Mouse (Mus musculus) kidney, postnatal 4 days (tissue): ENCODE results near the gene Pttg1ip.

ENCODE experiments used
- DNase-seq, 2 experiments: peaks; one replicate each; pipeline ENCODE4 v3.0.0; 2021; ENCODE audit warnings: mixed read lengths in 2 of 2

Gene Pttg1ip

DNA sequence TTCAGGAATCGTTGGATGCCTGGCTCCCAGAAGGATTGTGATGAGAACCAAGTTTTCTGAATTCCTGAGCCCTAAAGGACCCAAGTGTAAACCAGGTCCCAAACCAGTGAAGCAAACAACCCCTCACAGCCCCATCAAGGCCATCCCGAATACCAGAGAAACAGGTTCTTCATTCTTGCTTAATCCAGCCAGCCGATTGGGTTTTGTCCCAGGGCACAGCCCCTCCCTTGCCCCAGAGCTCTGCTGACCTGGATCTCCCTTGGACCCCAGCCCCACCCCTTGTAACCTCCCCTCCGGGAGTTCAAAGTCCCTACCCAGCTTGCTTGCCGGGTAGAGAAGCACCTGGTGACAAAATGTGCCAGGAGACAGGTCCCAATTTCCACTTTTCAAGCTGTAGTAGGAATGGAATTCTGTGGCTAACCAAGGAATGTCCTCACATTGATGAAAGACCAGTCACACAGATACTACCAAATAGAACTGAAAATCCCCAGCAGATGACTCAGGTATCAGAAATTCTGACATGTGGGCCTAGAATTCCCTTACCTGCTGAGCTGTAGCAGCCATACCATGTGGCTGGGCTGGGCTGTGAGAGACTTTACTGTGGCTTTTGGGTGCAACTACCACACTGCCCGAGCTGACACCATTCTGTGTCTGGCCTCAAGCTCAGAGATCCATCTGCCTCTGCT is 11.4 kb upstream of the Pttg1ip start:
- DNase-seq = peak in 1 of 2 experiments; percentile 50

DNA sequence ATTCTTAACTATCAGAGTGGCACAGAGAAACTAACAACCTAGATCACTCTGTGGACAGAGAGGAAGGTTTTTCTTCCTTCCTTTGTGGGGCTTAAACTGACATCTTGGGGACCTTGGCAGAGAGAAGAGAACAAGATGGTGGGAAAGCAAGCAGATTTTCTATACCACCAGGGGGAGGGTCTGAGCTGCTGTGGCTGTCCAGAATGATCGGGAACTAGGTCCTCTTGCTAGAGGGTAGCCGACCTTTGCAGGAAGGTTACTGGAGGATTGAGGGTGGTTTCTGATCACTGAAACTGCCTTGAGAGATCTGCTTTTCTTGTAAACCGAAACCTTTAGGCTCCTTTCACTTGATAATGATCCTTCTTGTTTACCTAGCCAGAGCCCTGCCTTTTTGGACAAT is 9.3 kb upstream of the Pttg1ip start:
- peak in 1 of 2 experiments; percentile 32 for DNase-seq

DNA sequence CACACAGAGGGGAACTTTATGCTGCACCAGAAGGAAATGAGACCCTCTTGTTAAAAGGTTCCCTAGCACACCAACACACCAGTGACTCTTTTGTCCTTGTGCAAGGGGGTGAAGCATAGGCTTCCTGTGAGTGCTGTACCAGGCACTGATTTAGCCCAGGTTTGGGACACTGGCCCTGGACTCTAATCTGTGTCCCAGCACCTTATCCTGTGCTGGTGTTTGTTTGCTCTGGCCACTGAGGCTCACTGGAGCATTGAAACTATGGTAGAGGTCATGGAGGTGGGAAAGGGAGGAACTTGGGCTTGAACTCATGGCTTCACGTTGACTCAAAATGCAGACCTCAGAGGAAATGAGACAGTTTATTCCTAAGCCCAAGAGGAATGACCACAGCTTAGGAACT is 8.4 kb upstream of the Pttg1ip start:
- no peak for DNase-seq

DNA sequence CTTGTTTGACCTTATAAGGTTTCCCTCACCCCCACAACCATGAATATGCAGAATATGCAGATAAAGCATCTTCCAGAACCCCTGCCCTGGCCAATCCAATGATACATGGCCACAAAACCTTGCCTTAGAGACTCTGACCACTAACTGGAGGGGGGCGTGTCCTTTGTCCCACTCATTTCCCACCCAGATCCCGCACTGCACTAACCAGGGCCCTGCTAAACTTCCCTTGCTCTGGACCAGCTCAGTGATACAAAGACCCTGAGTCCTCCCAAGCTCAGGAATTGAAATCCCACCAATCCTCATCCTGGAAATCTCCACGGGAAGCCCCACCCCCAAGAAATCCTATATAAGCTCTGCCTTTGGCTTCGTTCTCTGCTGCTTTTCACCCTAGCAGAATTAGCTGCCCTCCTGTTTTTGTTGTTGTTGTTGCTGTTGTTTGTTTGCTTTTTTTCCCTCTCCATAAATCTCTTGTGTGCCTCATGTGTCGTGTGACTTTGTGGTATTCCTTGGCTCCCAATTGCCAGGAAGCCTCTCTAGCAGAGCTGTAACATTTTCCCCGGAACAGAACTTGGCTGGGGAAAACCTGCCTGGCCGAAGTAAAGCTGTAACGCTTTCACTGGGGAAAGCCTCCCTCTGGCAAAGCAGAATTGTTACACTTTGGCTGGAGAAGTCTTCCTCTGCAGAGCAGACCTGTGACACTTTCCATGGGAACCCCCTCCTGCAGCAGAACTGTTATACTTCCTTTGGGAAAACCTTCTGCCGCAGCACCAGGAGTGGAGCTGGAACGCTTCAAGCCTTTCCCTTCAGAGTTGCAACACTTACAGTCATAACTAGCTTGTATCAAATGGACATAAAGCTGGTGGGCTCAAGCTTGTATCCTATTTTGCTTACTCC is 1.2 kb upstream of the Pttg1ip start:
- DNase-seq = no peak

DNA sequence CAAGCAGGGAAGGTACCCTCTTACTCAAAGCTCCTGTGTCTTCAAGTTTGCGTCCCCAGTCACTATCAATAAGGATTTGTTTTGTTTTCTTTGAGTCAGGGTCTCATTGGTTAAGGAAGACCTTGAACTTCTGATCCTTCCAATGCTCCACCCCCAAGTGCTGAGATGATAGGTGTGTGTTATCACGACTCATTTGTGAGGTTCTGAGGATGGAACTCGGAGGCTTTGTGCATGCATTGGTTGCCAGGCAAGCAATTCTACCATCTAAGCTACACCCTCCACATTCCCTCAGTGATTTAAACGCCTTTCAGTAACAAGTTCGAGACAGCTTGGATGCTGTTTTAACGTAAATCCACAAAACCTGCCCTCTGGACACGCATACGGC is 505 bp upstream of the Pttg1ip start:
- no peak for DNase-seq

DNA sequence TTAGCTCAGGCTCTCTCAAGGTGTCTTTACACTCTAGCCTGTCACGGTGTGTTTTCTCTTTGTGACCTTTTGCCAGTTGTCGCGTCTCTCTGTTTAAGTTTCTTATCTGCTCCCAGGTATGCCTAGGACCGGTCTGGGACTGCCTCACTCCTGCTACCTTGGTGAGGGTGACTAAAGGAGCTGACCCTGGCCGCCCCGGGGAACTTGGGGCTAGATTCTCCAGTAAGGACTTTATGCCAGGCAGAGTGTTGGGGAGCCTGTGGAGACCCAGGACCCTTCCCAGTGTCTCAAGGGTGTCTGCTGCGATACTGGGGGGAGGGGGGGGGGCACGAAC is 732 bp downstream of the Pttg1ip start:
- no peak for DNase-seq

DNA sequence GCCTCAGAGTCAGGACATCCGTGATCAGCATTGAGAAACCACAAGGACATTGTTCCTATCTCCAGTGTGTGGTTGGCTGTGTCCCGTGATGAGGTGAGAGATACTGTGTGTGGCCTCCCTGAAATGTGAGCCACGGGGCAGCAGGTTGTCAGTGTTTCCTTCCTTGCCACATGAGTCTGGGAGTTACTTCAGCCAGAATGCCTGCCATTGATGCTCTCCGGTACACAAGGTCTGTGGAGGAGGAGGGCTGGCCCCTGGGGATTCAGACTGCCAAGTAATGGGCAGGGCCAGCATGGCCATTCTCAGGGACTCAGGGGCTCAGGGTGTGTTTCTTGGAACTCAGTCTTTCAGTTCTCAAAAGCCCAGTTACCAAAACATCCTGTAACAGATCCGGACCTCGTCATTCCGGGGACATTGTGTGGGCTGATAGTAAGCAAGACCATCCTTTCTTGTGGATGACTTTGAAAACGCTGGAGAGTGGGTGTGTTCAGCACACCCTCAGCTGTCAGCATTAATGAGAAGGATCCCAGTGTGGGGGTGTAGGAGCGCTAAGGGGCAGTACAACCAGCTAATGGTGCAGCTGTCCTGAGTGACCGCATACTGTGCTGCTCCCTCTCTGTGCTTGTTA is 2.4 kb downstream of the Pttg1ip start:
- DNase-seq = peak in 1 of 2 experiments; percentile 39

DNA sequence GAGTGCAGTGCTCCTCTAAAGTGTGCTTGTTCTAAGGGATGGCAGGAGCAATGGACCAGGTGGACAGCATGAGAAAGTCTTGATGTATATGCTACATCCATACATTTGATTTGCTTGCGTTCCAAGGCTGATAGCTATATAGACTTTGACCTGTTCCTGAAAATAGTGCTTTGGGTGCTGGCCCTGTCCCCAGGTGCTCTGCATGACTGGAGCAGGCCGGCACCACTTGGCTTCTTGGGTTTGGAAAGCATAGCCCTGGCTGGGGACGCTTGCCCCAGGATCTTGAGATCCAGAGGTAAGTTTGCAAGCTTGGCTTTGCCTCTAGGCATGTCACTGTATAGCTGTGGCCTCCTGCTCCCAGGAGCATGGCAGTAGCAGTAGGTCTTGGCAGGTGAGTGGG is 5.1 kb downstream of the Pttg1ip start:
- no peak for DNase-seq

DNA sequence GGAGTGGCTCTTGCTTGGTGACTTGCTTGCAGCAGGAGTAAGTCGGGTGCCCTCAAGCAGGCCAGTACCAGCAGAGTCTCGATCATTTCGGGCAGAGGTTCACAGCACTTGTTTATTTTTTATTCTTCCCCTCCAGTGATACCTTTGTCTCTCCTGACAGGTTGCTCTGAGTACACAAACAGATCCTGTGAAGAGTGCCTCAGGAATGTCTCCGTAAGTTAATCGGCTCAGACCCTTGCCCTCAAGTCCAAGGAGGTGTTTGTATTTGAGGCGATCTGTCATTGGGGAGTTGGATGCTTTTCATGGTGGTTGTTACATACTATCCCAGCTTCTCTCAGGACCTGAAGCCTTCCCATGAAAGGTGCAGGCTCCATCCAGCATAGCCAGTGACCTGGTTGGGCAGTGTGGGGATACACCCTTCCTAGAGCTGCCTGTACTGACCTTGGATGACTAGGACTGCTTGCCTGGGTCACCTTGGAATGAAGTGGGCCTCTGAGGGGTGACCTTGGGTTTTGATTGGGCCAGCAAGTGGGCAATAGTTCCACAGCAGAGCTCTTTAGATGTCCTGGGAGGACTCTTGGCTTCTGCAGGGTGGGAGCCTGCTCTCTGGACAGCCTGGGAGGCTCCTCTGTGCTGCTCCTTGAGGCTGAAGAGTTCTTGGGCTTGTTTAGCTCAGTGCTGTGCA is 5.7 kb downstream of the Pttg1ip start:
- no peak for DNase-seq

DNA sequence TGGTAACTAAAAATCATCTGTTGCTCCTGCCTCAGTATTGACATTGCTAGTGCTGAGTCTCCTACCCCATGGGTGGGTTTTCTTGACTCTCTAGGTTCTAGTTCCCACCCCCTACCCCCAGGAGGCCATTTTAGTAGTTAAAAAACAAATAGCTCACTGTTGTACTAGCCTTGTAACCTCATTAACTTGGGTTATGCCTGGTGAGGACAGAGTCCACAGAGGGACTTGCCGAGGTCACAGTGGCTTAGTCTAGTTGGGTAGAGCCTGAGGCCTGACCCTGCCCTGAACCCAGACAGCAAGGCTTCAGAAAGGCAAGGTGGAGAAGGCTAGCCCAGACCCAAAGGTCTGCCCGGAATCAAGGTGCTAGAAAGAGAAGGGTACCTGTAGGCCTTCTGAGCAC is 6.5 kb downstream of the Pttg1ip start:
- DNase-seq = no peak

DNA sequence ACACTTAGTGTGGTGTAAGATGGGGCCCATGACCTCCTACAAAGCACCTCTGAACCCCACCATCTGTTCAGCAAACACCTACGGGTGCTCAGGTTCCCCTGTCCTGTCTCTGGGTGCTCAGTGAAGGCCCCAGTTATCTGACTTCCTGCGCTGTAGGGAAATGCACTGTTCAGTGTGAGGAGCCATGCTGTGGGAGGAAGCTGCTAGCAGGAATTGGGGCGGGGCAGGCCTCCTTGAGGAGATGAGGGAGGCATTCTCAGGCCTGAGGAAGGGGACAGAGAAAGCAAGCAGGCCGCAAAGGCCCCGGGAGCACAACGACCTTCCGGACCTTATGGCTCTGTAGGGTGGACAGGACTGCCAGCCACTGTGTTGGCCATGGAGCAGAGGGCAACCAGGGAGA is 7.6 kb downstream of the Pttg1ip start:
- DNase-seq = no peak

DNA sequence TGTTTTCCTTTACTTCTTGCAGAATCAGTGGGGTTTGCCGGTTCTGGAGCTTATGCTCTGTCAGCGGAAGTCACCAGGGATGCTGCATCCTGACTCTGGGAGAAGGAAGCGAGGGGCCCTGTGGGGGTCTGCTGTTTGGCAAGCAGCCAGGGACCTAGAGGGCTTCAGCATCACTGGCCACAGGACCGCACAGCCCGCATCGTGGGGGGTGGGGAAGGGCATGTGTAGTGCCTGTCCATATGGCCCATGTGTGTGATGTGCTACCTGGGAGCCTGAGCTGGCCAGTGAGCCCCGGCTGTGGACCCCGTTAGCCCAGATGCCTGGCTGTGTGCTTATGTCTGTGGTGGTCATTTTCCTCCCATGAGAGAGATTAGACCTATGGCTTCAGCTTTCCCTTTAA is 8.2 kb downstream of the Pttg1ip start:
- DNase-seq = no peak

DNA sequence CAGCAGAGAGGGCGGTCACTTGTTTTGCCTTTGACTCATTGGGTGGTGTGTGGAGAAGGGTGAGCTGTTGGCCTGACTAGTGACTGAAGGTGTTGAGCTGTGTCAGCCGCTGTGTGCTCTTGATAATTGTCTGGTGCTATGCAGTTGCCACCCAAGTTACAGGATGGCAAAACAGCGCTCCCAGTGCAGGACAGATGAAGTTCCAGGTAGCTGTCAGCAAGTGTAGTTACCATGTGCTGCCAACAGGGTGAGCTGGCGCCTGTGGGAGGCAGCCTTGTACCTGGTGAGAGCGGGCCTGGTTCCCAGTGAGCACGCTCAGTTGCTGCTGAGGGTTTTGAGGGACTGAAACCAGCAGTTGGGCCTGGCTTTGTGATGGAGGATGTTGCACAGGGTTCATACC is 9.3 kb downstream of the Pttg1ip start:
- peak; percentile 73 to 84 for DNase-seq

DNA sequence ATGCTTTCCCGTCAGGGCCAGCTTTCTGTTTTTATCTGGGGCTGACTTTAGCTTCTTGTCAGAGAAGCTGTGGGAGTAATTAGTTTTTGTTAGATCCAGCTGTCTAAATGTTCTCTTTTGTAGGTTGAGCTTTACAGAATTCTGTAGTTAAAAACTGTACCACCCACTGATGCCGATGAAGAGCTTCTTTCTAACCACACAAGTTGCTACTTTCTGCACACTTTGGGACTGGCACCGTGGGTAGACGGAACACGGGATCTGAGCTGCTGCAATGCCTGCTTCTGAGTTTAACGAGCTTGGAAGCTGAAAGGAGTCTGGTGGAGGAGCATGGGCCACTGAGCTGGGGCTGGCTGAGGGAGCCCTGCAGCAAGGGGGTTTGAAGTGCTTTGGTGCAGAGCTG is 10.0 kb downstream of the Pttg1ip start:
- no peak for DNase-seq

DNA sequence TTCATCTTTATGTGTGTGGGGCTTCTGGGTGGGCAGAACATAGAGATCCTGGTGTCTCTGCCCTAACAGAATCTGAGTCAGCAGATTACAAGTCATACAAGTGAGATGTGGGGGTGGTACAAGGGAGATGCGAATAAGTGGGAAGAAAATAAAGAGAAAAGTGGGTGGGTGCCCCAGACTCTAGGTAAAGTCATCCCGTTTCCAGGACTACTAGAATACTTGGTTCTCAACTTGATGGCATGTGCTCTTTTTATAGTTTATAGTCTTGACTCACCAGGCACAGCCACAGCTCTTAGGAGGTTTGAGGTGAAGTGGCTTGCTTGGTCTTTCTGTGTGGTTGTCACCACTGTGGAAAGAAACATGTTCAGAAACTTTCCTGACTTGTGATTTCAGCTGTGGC is 14.5 kb downstream of the Pttg1ip start:
- DNase-seq = no peak

DNA sequence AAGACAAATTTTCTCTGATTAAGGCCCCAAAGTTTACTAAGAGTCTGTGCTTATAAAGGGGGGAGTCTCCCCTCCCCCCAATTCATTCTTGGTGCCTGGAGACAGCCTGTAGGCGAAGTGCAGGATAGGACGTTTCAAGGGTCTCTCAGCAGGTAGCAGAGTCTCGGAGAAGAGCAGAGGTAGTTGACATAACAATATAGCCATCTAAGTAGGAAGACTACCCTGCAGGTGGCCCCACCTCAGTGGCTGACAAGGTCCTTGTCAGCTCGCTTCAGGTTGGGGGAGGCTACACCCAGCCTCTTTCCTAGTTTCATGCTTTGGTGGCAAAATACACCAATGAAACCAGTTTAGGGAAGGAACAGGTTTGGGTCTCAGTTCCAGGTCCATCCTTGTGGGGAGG is 21.5 kb downstream of the Pttg1ip start:
- no peak for DNase-seq

DNA sequence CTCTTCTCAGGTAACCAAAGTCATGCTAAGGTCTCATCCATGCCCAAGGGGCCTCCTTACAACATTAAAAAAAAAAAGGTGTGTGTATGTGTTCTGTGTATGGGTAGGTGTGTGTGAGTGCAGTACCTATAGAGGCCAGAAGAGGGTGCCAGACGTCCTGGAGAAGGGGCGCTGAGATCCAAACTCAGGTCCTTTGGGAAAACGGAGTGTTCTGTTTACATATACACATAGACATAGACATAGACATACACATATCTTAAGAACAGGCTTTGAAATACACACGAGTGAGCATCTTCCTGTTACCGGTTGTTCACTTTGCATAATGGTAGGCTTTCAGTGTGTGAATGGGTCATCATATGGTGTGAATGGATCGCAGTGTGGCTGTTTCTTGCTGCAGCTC is 22.6 kb downstream of the Pttg1ip start:
- DNase-seq = no peak

DNA sequence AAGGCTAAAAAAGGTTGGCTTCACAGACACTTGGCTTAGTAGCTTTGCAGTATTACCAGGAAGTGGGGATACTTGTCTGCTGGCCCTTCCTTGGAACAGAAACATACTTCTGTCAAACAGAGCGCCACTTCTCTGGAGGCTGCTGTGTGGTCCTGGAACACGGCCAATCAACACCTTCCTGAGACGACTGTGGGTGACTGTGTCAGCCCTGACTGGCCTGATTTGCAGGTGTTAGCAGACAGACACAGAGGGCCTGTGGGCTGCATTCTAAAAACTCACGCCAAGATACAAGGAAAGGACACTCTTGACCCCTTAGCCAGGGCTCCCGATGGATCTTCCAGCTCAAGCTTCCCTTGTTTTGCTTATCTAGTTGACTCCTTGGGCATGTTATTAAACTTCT is 23.4 kb downstream of the Pttg1ip start:
- no peak for DNase-seq

DNA sequence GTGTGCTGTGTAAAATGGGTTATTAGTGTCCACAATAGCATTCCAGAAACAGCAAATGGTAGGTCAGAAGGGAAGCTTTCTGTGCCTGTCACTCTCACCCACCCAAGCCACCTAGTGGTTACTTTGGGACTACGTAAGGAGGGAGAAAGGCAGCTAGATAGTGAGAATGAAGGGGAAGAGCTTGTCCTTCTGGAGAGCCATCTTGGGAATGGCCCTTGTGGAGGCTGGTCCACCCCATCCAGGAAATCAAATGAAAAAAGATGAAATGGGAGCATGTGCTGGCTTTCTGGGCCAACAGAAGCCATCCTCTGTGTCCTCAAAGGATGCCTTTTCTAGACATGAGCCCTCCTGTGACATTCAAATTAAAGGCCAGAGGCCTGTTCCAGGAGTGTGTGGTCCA is 23.8 kb downstream of the Pttg1ip start:
- peak; percentile 28 to 57 for DNase-seq

DNA sequence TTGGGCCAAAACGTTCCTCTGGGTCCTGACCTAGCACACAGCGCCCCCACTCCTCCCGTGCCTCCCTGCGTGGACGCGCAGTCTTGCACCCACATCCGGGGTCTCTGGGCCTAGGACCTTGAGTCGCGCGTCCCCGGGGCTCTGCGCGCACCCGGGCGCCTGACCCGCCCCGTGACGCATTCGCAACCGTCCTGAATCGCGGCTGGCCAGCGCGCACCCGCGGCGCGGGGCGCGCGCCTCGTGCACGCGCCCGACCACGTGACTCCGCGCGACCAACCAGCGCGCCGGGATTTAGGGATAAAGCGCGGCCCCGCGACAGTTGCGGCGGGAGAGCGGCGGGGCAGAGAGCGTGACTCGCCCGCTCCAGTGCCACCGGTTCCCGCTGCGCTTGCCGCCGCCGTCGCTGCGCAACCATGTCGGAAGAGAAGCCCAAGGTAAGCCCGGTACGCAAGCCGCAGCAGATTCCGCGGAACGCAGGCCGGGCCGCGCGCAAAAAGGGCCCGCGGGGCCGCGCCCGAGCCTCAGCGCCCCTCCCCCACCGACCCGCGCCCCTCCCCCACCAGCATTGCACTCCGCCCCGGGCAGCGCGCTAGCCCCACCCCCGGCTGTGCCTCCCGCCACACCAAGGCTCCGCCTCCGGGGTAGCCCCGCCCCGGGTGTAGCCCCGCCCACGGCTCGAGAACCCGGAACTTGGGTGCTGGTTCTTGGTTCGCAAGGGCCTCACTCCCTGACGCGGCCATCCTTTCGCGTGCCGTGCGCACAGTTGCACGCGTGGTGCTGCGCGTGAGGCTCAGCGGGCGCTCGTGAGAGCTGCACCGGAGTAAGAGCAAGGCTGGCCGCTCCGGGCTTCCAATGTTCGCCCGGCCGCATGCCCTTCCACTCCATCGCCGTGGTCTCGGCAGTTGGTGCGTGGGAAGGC is 24.6 kb downstream of the Pttg1ip start, which contains the start of the genes Sumo3 and Gm49325:
Gene Sumo3, plus strand, starts transcription at position 190 of the 919 bp plus-strand sequence.
Gene Gm49325, plus strand, starts transcription at position 290 of the 919 bp plus-strand sequence.
- DNase-seq = peak; percentile 99

DNA sequence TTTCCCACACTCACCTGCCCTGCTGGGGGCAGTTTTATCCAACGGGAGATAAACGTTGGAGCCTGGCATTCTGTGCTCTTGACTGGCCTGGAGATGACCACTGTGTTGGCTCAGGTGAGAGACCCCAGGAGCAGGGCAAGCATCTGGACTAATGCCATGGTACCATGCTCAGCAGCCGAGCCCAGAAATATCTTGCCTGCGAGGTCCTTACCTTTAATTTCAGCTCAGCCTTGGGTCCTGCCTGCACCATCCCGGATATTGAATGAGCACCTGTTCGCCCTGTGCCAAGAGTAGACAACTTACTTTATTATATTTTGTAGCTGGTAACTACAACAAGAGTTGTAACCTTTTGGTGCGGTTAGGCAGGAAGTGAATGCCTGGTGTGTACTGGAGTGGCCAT is 25.3 kb downstream of the Pttg1ip start:
- DNase-seq = no peak

DNA sequence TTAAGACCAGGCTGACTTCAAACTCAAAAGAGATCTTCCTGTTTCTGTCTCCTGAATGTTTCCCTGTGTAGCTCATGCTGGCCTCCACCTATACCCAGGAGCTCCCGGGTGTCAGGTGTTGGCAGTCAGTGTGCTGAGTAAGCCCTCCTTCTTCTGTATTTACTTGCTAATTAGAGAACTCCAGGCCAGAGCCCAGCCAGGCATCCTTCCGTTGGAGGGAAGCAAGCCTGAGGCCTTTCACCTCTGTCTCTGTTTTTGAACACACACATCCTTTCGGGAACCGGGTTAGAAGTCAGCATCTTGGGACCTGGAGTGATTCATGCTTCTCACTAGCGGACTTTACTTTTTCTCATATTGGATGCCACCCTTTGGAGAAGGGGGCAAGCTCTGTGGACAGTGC is 25.9 kb downstream of the Pttg1ip start:
- no peak for DNase-seq
